Mouse (Mus musculus) natural killer cell, adult 2 months (primary cell): ENCODE results near the gene Itgb5.
A peak's percentile ranks its signal among the peaks of the same experiment; 100 is the strongest.

Experiments used
- DNase-seq, 2 experiments: peaks; one replicate each; pipeline ENCODE4 v3.0.0; 2022; ENCODE audit warnings: low spot score in 2 of 2

Gene Itgb5

DNA sequence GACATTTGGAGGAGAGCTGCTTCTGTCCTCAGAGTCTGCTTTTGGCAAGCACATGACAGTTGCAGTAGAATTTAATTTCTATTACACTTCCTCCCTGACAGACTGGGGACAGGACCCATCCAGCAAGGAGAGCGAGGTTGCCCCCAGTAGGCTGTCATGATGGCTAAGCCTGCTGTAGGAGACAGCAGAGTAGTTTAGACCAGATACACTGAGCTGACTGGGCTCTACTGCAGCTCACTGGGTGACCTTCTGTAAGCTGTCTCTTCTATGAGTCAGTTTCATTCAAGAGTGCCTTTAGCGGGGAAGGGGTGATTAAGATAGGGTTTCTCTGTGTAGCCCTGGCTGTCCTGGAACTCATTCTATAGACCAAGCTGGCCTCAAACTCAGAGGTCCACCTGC lies 109.7 kb downstream of the Itgb5 start:
- DNase-seq, result no peak

- no peak for DNase-seq
These were observed 110.2 kb downstream of the Itgb5 start for GRCm38 (mm10) chr16:33939636-33940035.

- DNase-seq, result no peak
These were observed 110.6 kb downstream of the Itgb5 start for GRCm38 (mm10) chr16:33940095-33940494.

DNA sequence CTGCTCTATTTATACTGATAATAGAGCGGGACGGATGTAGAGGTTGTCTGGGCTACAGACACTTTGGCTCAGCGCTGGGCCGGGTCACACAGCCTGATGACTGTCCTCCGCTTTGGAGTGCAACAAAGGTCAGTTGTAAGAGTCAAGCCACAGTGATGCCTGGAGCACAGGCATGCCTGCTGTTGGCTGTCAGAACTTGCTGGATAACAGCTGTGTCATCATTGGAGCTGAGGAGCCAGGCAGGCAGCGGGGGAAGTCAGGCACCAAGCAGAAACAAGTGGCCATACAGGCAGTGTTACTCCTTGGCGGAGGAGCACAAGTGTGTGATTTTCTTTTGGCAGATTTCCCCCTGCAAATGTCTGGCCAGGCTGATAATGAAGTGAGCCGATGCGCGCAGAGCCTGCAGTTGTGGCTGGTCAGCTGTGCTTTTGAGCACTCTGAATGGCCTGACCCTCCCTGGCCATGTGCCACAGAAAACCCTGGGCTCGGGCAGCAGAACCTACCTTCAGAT lies 111.9 kb downstream of the Itgb5 start:
- no peak for DNase-seq

DNA sequence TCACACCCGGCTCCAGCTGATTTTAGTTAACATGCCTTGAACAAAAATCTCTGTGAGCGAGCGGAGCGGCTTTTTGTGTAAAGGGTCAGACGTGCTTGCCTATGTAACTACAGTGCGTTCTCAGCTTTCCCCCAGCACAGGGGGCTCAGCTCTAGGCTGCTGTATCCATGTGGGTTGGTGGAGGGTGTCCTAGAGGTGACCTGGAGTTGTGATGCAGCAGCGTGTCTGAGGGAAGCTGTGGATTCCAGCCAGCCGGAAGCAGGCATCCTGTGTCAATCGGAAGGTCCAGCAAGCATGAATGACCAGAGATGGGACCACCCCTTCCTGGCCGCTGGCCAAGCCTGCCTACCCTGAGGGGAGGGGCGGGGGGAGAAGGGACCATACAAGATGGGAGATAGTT lies 112.9 kb downstream of the Itgb5 start:
- no peak for DNase-seq

DNA sequence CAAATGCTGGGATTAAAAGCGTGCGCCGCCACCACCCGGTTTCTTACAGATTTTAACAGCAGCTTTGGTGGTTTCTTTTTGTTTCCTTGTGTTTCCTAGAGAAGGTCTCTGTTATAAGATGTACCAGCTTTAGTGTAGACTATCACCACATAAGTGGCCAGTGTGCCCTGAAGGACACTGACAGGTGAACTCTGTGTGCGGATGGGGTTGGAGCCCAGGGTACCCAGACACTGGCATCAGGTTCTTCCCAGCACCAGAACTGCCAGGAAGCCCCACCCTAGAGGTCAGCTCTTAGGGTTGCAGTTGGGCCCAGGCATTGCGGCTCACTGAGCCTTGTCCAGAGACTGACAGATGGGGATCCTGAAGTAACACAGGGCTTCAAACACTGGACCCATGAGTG lies 113.9 kb downstream of the Itgb5 start:
- DNase-seq, result no peak

DNA sequence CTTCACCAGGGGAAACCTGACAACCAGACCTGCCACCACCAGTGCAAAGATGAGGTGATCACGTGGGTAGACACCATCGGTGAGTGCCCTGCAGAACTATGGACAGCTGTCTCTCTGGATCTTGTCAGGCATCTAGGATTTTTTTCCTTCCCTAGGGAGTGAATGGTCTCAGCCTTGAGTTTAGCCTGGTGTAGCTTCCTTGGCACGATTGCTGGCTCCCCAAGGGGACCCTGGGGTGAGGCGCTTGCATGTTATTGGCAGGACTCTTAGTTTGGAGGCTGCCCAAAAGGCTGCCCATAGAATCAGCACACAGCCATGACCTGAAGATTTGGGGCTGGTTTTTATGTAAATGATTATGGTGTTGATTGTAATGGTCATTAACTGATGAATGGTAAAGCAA lies 114.7 kb downstream of the Itgb5 start:
- no peak for DNase-seq

DNA sequence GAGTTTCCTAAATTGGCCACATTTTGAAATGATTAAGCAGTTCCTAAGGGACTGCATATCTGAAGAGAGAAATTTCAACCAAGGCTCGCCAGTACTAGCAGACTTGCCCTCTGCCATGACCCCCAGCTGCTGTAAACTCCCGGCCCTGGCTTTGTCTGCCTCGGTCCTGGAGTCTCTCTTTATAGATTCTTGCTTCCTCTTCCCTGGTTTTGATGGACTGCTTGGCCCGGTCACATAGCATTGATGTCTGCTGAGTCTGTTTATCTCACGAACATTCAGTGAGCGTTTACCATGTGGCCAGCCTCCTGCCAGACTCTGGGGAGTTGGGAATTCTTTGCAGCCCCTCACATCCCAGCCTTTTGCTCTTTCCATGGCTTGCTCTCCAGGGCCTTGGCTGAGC lies 115.3 kb downstream of the Itgb5 start:
- DNase-seq, result no peak

DNA sequence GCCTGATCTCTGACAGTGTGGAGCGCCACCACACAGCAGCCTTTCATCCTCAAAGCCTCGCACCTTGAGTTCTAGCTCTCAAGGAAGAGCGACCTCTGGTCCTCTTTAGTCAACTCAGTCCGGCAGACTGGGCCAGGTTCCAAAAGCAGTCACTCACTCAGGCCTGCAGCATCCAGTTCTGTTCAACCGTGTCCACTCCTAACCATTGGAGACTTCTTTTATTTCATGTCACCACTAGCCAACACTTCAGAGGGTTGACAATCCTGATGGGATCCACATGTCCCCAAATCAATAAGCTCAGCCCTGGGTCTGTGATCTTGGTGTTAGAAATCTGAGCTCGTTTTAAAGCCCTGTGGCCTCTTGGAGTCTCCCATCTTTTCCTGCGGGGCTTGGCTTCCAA lies 116.6 kb downstream of the Itgb5 start:
- no peak for DNase-seq

GRCm38 (mm10) chr16:33947664-33948571 lies 118.5 kb downstream of the Itgb5 start:
- DNase-seq, result no peak

- DNase-seq, result no peak
These were observed 120.9 kb downstream of the Itgb5 start for GRCm38 (mm10) chr16:33950386-33950785.

DNA sequence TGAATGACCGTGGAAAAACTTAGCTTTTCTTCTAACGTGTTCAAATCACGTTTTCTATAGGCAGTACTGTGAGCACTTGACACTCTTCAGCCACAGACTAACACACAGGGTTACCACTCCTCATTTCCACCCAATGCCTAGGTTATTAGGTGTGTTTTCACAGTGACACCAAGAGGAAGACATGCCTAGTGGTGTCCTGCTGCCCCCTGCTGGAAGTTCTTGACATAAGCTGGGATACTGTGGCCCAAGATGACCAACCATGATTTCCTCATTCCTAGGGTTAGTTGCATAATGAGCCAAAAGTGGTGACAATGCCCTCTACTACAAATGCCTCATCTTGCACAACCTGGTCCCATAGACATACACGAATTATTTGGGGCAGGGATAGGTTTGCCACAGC lies 121.4 kb downstream of the Itgb5 start:
- DNase-seq, result peak; percentile 44 to 72

DNA sequence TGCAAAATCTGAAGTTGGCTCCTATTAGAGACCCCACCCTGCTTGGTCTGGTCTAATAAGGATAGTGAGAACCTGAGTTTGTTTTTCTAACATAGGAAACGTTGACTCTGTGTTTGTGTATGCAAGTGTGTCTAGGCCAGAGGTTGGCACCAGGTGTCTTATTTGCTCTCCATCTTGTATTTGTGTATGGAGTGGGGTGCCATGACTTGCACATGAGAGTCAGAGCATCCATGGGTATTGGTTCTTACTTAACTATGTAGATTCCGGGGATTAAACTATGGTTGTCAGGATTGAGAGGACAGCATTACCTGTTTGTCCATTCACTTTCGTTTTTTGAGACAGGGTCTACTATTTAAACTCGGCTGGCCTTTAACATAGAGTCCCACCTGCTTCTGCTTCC lies 123.5 kb downstream of the Itgb5 start:
- no peak for DNase-seq

GRCm38 (mm10) chr16:33954793-33955192 lies 125.3 kb downstream of the Itgb5 start:
- DNase-seq, result no peak

DNA sequence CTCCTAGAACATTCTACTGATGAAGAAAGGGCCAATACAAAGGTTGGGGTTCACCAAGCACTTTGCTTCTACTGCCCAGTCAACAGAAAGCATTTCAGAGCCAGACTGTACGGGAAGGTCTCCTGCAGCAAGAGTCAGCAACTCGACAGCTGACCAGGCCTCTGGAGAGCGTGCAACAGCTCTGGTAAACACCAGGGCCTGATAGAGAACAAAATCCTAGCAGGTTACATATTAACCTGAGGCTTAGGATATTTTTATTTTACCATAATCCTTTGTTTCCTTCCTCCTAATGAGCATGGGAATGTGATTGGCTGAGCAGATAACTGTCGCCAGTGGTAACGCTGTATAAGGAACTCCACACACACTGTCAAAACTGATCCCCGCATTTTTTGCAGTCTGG lies 134.0 kb downstream of the Itgb5 start:
- DNase-seq, result no peak

- DNase-seq, result peak; percentile 22 to 23
These were observed 136.5 kb downstream of the Itgb5 start for GRCm38 (mm10) chr16:33965878-33966537.

DNA sequence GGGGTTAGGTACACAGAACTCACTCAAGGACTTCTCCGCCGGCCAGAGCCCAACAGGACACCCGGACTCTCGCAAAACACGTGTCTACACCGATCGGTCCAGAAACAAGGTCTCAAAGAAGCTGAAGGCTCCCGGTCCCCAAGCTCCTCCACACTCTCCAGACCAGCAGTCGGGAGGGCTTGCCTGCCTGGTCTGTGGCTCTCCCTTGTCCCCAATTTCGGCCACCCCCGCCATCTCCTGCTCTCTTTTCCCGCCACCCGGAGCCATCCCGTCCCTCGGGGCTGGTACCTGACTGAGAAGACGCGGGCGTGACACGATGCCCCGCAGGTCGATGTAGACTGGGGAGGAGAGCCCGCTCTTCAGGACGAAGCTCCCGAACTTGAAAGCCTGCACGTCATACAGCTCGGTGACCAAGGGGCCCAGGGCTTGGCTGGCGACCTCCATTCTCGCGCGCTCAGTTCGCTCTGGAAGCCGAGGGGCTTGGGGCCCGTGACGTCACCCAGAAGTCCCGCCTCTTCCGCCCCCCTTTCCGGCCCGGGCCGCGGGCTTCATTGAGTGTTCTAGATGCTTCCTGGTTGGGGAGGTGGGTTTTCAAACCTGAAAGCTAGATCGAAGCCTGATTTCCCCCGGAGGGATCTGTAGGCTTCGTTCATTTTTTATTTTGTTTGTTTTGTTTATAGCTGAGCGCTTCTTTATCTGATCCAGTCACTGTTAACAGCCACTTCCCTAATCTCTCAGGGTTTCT lies 137.2 kb downstream of the Itgb5 start, which contains the start of gene Umps:
TSS of gene Umps (minus strand) at position 501 of the 745 bp plus-strand sequence.
- DNase-seq, result peak; percentile 73 to 81

DNA sequence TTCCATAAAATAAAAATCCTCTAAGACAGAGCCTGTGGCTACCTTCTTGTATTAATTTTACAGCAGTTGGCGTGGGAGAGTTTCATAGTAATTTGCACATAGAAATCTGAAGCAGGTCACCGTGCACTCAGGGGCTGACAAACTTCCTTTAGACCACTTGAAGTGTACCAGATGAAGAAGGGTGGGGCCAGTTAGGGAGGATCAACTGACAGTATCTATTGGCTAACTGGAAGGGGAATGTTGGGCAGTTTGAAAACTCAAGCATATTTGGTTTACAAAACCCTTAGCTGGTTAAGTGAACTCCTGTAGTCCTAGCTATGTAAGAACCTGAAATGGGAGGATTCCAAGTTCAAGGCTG lies 137.8 kb downstream of the Itgb5 start:
- DNase-seq, result no peak

- DNase-seq, result no peak
These were observed 150.4 kb downstream of the Itgb5 start for GRCm38 (mm10) chr16:33979855-33980254.

DNA sequence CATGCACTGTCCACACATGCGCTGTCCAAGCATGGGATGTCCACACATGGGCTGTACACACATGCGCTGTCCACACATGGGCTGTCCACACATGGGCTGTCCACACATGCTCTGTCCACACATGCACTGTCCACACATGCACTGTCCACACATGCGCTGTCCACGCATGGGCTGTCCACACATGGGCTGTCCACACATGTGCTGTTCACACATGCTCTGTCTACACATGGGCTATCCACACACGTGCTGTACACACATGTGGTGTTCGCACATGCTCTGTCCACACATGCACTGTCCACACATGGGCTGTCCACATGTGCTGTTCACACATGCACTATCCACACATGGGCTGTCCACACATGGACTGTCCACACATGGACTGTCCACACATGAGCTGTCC lies 154.2 kb downstream of the Itgb5 start:
- DNase-seq, result no peak

GRCm38 (mm10) chr16:33985372-33985771 lies 155.9 kb downstream of the Itgb5 start:
- no peak for DNase-seq

DNA sequence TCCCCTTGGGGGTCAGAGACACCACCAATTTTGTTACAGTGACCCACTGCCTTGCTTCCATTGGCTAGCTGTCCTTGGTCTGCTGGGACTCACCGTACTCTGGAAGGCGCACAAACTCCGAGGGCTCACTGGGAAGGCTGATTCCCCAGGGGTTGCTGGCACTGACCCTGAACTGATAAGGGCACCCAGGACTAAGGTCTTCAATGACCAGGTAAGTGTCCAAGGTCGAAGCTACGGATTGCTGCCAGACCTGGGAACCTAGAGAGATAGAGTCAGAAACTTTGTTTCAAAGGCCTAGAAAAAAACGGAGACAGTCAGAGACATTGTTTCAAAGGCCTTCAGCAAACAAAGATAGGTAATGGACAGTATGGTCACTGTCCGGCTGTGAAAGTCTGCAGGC lies 157.5 kb downstream of the Itgb5 start:
- DNase-seq, result no peak
